Mouse (Mus musculus) thymus, adult 2 months (tissue): ENCODE measurements around the gene Tshz2. TPM values are rescaled to one million over a fixed set of nuclear protein-coding genes. Genes with fewer than 3 reads are reported as not detected.
"Not testable (repeated sequence)": the region's sequence is repeated elsewhere in the genome, so short reads cannot be mapped to it uniquely, and the experiment has no call there.

ENCODE experiments used
- DNase-seq: peaks from one replicate; pipeline ENCODE4 v3.0.0; 2021
- H3K27ac ChIP-seq: fragments of 200-500 bp; 2 replicates; pipeline ENCODE4 v1.5.1; 2012; ENCODE audit warnings: low read length, control low read depth; ENCODE audit not compliant: control insufficient read depth, insufficient read depth
- H3K27me3 ChIP-seq: fragments of 200-500 bp; 2 replicates; pipeline ENCODE4 v1.6.1; 2012; ENCODE audit warnings: mild to moderate bottlenecking, low read length, moderate library complexity, mixed read lengths; ENCODE audit not compliant: control insufficient read depth, insufficient read depth
- H3K36me3 ChIP-seq: fragments of 200-500 bp; 2 replicates; pipeline ENCODE4 v1.6.1; 2012; ENCODE audit warnings: mild to moderate bottlenecking, low read length, moderate library complexity; ENCODE audit not compliant: control insufficient read depth, insufficient read depth
- H3K4me1 ChIP-seq: fragments of 200-500 bp; replicated peaks from 2 replicates; pipeline ENCODE4 v1.6.1; 2012; ENCODE audit warnings: low read length; ENCODE audit not compliant: control insufficient read depth, insufficient read depth
- H3K4me3 ChIP-seq: fragments of 200-500 bp; 2 replicates; pipeline ENCODE4 v1.5.1; 2012; ENCODE audit warnings: mild to moderate bottlenecking, low read length, control low read depth, moderate library complexity; ENCODE audit not compliant: control insufficient read depth, insufficient read depth
- CTCF ChIP-seq: fragments of 200-500 bp; IDR thresholded peaks from 2 replicates; pipeline ENCODE4 v1.5.1; 2012; ENCODE audit warnings: mild to moderate bottlenecking, control low read depth, low read length, moderate library complexity, borderline replicate concordance; ENCODE audit not compliant: control insufficient read depth, poor library complexity, insufficient read depth; ENCODE audit errors: extremely low read depth
- POLR2A ChIP-seq: fragments of 200-500 bp; IDR thresholded peaks from 2 replicates; pipeline ENCODE4 v1.6.1; 2012; ENCODE audit warnings: mild to moderate bottlenecking, low read length, control low read depth, moderate library complexity; ENCODE audit not compliant: control insufficient read depth, poor library complexity, insufficient read depth; ENCODE audit errors: extremely low read depth
- WGBS: fragments of 180-500 bp; shearing (Covaris S2); methylation state at CpG from one replicate; pipeline ENCODE4 v1.1.7; 2018; 5-methylcytosine and 5-hydroxymethylcytosine counted together
- polyA plus RNA-seq: library from polyadenylated mRNA; depleted of rRNA; stranded (reverse); fragments of >200 nt; gene quantifications from 2 replicates; pipeline ENCODE4 v1.2.3, GENCODE M21; 2012

Gene Tshz2
- polyA plus RNA-seq, 1 experiment = 2.5 TPM

DNA sequence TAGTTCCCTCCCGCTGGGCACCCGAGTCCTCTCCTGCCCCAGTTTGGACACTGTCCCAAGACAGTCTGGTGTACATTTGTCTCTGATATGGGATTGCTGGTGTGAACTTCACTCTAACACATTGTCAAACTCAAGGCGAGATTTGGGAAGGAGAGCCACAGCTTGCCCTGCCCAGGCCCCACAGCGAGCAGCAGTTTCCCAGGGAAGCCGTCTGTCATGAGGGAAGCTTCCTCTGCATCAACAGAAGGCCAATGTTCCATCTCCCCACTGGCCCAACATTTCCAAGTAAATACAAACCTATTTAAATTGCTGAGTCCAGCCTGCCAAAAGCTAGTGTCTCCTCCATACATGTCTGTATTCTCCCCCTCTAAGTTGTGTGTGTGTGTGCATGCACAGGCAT, 218.8 kb downstream of the Tshz2 start:
- DNase-seq = no peak
- TF ChIP-seq CTCF (no peak), POLR2A (no peak)
- H3K27me3 ChIP-seq = no peaks in the 10 kb centered on the region
- no peak overlapping the region for H3K4me3 ChIP-seq
- no peaks in the 10 kb centered on the region for H3K36me3 ChIP-seq
- no peaks in the 10 kb centered on the region; the same call in 1 of the 2 replicates for H3K4me1 ChIP-seq
- 94% methylated on average over 5 of the region's 5 CpGs for WGBS
- no peak overlapping the region for H3K27ac ChIP-seq

DNA sequence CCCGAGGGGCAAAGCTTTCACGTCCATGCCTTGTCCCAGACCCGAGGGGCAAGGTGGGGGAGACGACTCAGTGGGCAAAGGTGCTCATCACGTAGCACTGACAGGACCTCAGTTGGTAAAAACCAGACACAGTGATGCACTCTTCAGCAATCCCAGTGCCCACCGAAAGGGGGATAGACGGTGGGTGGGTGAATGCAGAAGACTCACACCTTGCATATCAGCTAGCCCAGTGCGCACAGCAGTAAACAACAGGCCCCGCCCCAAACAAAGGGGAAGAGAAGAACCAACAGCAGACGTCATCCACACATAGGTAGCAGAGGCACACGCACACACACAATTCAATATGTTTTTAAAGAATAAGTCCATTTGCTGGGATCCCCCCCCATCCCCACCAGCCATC, 221.7 kb downstream of the Tshz2 start:
- Histone ChIP-seq H3K27ac (no peak overlapping the region), H3K27me3 (no peaks in the 10 kb centered on the region), H3K36me3 (no peaks in the 10 kb centered on the region), H3K4me1 (no peaks in the 10 kb centered on the region), H3K4me3 (no peak overlapping the region)
- no peak for DNase-seq
- TF ChIP-seq POLR2A (no peak), CTCF (no peak)
- WGBS = 91% methylated on average over 11 of the region's 11 CpGs

DNA sequence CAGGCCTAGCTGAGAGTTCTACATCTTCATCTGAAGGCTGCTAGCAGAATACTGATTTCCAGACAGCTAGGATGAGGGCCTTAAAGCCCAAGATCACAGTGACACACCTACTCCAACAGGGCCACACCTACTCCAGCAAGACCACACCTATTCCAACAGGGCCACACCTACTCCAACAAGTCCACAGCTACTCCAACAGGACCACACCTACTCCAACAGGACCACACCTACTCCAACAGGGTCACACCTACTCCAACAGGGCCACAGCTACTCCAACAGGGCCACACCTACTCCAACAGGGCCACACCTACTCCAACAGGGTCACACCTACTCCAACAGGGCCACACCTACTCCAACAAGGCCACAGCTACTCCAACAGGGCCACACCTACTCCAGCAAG, 224.2 kb downstream of the Tshz2 start:
- H3K27me3 ChIP-seq, H3K27ac ChIP-seq, DNase-seq, H3K4me3 ChIP-seq, H3K4me1 ChIP-seq, H3K36me3 ChIP-seq: not testable (repeated sequence)

DNA sequence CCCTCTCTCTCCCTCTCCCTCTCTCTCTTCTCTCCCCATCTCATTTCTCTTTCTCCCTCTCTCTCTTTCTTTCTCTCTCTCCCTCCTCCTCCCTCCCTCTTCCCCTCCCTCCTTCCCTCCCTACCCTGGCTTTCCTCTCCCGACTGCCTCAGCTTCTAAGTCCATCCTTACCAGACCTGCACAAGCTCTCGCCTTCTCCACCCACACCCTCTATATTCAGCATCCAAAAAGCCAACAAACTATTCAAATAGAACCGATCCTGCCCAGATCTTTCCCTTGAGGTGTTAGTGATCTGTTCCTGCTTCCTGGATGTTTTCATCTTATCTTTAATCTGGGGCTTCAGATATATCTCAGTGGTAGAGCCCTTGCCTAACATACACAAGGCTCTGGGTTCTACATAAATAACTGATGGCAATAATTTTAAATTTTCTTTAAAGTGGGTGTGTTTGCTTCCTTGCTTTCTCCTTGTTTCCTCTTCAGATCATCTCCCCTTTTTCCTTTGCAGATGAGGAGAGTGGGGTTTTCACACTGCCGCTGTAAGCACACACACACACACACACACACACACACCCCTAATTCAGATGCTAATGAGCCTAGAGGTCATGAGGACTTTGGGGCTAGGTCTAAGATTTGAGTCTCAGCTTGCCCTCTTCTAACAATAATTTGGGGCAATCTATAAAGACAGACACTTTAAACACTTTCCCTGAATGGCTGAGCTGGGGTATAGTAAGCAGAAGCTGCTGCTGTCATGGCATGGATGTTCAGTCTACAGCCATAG, 226.5 kb downstream of the Tshz2 start:
- H3K27ac ChIP-seq = no peak overlapping the region
- no peaks in the 10 kb centered on the region for H3K4me1 ChIP-seq
- TF ChIP-seq POLR2A (no peak), CTCF (no peak)
- H3K27me3 ChIP-seq = no peaks in the 10 kb centered on the region
- no peak for DNase-seq
- WGBS = 77% methylated on average over 4 of the region's 4 CpGs
- H3K4me3 ChIP-seq = no peak overlapping the region
- no peaks in the 10 kb centered on the region for H3K36me3 ChIP-seq

DNA sequence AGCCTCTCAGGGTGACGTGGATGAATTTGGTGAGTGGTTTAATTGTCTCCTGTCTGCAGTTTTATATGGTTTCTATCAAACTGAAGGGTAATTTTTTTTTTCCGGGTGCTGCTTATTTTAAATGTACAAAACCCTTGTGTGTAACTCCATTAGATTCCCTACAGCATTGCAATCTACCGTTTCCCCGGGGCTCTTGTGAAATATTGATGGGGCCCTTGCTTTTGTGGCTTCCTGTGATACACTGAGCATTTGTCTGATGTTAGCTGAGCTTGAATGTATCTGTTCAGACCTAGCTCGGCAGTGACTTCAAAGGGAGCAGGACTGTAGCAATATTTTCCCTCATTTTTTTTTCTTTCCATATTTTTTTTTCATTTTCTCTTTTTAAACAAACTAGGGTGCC, 228.1 kb downstream of the Tshz2 start:
- Histone ChIP-seq H3K4me1 (no peaks in the 10 kb centered on the region), H3K27ac (no peak overlapping the region), H3K4me3 (no peak overlapping the region), H3K36me3 (no peaks in the 10 kb centered on the region), H3K27me3 (no peaks in the 10 kb centered on the region)
- WGBS = 39% methylated on average over 5 of the region's 5 CpGs
- TF ChIP-seq CTCF (no peak), POLR2A (no peak)
- DNase-seq = no peak

DNA sequence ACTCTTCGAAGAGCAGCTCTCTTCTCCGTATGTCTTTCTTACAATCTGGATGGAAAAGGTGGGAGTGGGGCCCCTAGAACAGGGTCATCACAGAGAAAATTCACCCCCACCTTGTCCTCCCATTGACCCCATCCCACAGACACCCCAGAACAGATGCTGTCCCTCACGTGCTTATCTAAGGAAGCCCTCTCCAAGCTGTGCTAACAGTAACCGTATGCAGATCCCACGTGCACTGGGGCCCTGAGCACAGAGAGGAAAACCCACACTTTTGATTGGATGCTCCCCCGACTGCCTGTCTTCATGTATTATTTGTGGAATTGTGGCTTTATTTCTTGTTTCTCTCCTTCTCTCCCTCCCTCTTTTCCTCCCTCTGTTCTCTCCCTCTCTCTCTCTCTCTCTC, 229.9 kb downstream of the Tshz2 start:
- Histone ChIP-seq H3K27me3 (no peaks in the 10 kb centered on the region), H3K36me3 (no peaks in the 10 kb centered on the region), H3K4me3 (no peak overlapping the region), H3K27ac (no peak overlapping the region), H3K4me1 (no peaks in the 10 kb centered on the region)
- DNase-seq = no peak
- no peak for TF ChIP-seq POLR2A
- TF ChIP-seq CTCF = no peak
- WGBS = 58% methylated on average over 6 of the region's 6 CpGs

DNA sequence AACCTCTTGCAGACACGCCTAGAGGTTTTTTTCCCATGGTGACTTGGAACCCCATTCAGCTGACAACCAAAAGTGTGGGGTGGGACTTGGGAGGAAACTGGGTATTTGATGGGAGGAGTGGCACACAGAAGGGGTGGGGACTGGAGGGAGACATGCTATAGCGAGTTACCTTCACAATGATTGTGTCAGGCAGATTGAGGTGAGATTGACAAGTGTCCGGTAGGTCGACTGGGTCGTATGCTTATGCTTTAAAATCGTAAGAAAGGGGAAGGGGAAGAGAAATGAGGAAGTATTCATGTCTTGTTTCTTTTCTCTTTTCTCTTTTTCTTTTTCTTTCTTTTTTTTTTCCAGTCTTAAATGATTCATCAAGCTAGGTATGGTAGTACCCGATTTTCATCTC, 236.7 kb downstream of the Tshz2 start:
- Histone ChIP-seq H3K4me1 (no peaks in the 10 kb centered on the region), H3K36me3 (no peaks in the 10 kb centered on the region), H3K27ac (no peak overlapping the region), H3K4me3 (no peak overlapping the region), H3K27me3 (no peaks in the 10 kb centered on the region)
- TF ChIP-seq CTCF (no peak), POLR2A (no peak)
- 27% methylated on average over 7 of the region's 7 CpGs for WGBS
- DNase-seq = no peak
